Mouse (Mus musculus): ENCODE measurements around the gene Aqp11.

- no peak for TF ChIP-seq CTCF (IDR thresholded peaks at IDR 0.05; ENCODE audit: control insufficient read depth, insufficient read depth, insufficient replicate concordance, low read depth, low read length)
- no peak for TF ChIP-seq POLR2A (IDR thresholded peaks at IDR 0.05; ENCODE audit: control insufficient read depth, low read depth, low read length)
Observed at GRCm38 (mm10) chr7:97714651-97715050, 23.4 kb downstream of the Aqp11 start.

Data from testis, adult 2 months (tissue).